Mouse (Mus musculus) kidney, postnatal 25 days (tissue): ENCODE data around the gene Fbxw9.
"Not testable (repeated sequence)": the region's sequence is repeated elsewhere in the genome, so short reads cannot be mapped to it uniquely, and the experiment has no call there.

ENCODE experiments used
- DNase-seq, 2 experiments: peaks; one replicate each; pipeline ENCODE4 v3.0.0; 2021; ENCODE audit warnings: mixed read lengths in 2 of 2

The Fbxw9 gene

DNA sequence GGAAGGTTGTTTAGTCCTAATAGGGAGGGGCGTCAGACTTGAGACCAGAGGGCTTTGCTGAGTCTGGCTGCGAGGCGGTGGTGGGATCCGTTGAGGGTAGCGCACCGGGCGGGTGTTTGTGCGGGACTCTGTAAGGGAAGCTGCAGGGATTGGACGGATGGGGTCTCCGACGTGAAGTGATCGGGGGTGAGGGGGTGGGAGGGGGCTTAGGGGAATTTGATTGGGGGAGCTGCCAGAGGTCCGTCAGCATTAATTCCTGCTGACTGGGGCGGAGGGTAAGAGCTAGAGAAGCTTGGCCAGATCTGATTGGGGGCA, 22.5 kb upstream of the Fbxw9 start:
- no peak for DNase-seq

DNA sequence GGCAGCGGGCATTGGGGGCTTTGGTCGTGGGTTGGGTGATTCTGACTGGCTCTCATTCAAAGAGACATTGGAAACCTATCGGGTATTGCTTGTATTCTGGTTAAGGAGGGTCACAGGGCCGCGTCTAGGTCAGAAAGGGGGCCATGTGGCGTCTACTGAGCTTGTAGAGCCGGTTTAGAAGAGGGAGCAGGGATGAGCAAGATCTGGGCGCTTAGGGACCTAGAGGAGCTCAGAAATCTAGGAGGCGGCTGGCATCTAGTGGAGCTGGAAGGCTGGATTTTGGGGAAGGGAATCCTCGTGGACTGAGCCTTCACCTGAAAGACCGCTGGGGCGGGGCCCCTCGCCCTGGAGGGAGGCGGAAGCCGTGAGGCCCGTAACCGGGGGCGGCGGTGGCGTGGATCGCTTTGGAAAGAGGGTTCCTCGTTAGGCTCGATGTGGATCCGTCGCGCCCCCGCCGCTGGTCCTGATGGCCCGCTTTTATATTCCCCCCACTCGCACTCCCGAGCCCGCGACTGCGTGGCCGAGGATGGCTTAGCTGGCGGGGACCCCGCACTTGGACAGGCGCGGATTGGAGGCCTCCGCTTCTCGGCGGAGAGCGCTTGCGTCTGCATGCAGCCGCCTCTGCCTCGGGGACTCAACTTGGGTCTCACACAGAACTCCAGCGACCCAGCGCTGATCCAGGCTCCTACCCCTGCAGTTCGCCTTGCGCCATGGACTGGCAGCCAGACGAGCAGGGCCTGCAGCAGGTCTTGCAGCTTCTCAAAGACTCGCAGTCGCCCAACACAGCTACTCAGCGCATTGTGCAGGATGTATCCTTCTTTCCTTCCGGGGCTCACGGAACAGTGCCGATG, 21.9 kb upstream of the Fbxw9 start:
- peak; percentile 28 to 66 for DNase-seq

GRCm38 (mm10) chr8:85043619-85044018, 16.2 kb upstream of the Fbxw9 start:
- DNase-seq, result no peak

GRCm38 (mm10) chr8:85057367-85057766, 2.5 kb upstream of the Fbxw9 start:
- no peak for DNase-seq

DNA sequence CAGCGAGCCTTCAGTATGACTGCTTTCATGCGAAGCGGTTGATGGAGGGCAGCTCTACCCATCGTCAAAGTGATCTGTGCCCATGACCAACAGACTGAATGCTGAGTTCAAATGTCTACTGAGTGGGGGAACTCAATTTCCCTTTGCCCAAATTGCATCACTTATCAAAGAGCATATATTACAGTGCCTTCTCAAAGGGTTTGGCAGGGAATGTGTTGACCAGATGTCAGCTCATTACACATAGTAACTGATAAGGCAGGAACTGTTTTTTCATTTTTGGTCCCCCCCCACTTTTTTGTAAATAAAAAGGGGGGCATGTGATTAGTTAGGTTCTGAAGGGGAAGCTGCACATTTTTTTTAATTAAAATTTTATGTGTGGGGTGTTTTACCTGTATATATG, 2.7 kb downstream of the Fbxw9 start:
- DNase-seq, result no peak

- DNase-seq, result peak; percentile 85 to 92
Observed at GRCm38 (mm10) chr8:85065213-85065612, 5.4 kb downstream of the Fbxw9 start.

DNA sequence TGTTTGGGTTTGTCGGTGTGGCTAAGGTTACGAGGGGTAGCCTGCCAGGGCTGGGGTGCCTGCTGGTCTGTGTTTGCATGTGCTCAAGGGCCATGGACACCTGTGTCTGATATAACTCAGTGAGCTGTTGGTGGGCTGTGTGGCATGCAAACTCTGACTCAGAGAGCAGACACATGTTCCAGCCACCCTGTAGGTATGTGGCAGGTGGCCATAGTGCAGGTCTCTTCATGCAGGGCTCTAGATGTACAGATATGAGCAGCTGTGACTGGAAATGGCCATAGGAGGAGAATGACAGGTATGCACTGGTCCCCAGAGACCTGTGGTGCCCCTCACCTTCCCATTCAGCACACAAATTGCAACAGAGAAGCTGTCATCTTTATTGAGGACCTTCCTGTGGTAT, 7.3 kb downstream of the Fbxw9 start:
- DNase-seq, result no peak

- DNase-seq, result no peak
Observed at GRCm38 (mm10) chr8:85067982-85068381, 8.1 kb downstream of the Fbxw9 start, which contains the start of gene Gm5741. TSS of gene Gm5741 (minus strand) at chr8:85067982.

- peak in 1 of 2 experiments; percentile 46 for DNase-seq
Observed at GRCm38 (mm10) chr8:85071041-85071440, 11.2 kb downstream of the Fbxw9 start.

GRCm38 (mm10) chr8:85071514-85072281, 11.8 kb downstream of the Fbxw9 start, which contains the start of gene Dhps:
TSS of gene Dhps (plus strand) at chr8:85071757.
- DNase-seq, result peak; percentile 94 to 95

DNA sequence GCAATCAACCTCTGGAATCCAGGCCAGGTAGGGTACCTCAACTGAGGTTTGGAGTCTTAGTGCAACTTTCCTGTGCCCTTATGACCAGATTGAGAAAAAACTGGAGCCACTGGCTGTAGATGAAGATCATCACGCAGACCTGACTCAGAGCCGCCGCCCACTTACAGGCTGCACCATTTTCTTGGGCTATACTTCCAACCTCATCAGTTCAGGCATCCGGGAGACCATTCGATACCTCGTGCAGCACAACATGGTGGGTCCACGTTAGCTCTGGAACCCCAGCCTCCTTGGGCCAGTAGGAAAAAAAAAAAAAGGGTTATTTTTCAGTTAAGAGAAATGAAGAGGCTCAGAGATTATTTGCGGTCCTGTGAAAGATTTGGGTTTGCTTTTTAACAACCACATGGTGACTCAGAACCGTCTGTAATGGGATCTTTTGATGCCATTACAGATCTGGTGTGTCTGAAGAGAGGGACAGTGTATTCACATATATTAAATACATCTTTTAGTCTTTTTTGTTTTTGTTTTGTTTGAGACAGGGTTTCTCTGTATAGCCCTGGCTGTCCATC, 12.6 kb downstream of the Fbxw9 start:
- no peak for DNase-seq

DNA sequence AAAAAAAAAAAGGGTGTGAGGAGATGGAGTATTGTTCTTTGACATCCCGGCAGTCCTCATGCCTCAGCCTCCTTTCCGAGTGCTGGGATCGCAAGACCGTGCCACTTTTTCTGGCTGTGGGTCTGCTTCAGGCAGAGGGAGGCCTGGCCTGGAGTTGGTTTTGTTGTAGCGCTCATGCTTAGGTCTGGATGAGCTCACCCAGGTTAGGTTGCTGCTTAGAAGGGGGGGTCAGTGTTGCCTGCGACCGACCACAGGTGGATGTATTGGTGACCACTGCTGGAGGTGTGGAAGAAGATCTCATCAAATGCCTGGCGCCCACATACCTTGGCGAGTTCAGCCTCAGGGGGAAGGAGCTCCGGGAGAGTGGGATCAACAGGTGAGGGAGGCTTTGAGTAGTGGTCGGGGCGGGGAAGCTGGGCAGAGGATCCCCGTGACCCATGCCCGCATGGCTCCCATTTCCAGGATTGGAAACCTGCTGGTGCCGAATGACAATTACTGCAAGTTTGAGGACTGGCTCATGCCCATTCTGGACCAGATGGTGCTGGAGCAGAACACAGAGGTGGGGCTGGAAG, 13.3 kb downstream of the Fbxw9 start:
- no peak for DNase-seq

GRCm38 (mm10) chr8:85074167-85074566, 14.3 kb downstream of the Fbxw9 start:
- no peak for DNase-seq

DNA sequence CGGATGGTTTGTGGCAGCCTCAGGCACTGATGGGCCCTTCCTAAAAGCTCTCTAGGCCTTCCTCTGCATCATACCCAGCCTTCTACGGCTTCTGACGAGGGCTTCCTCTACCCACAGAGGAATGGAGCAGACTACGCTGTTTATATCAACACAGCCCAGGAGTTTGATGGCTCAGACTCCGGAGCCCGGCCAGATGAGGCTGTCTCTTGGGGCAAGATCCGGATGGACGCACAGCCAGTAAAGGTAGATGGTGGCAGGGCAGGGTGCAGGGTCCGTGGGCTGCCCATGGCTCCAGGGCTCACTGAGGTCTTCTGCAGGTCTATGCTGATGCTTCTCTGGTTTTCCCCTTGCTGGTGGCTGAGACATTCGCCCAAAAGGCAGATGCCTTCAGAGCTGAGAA, 14.8 kb downstream of the Fbxw9 start:
- DNase-seq, result no peak

DNA sequence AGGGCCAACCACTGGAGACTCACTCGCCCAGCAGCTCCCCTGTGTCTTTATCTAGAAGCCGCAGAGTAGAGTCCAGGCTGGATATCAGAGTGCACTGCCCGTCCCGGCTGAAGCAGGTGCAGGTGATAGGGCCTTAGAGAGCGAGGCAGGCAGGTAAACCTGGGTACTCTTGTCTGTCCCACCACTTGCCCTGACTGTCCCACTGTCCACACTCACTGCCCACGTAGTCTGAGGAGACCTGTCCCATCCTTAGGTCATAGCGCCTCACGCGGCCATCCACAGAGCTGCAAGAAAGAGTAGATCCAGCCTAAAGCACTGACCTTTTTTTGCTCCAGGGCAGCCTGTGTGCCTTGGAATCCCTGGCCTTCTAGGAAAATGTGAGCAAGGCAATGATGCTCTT, 16.1 kb downstream of the Fbxw9 start:
- peak; percentile 75 to 79 for DNase-seq

GRCm38 (mm10) chr8:85076993-85077392, 17.1 kb downstream of the Fbxw9 start:
- DNase-seq, result peak; percentile 81 to 86

- DNase-seq, result no peak
Observed at GRCm38 (mm10) chr8:85080214-85080531, 20.3 kb downstream of the Fbxw9 start.

DNA sequence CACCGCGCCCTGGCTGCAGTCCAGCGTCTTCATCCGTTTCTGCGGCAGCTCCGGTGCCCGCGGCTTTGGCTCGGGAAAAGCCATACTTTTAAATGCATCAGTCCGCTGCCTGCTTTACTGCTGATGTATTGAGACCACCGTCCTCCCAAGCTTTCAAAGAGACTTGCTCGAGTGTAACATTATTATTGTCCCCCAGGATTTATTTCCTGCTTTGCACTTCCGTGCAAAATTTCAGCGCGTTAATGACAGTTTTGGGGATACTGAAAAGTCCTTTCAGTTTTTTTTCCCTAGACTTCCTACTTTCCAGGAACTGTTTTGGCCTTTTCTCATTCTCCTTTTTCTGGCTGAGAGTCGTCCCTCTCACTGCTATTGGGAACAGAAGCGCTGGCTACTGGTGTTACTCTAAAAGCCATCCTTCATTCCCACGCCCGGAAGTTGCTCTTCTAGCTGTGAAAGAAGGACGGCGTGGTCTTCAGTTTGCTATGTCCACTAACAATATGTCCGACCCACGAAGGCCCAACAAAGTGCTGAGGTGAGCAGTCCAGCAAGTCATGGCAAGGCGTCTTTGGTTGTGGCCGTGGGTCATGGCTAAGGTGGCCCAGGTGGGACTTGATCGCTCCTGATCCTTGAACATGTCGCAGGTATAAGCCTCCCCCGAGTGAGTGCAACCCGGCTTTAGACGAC, 20.8 kb downstream of the Fbxw9 start, which contains the start of gene Wdr83os:
TSS of gene Wdr83os (plus strand) at position 209 of the 684 bp plus-strand sequence.
- DNase-seq, result peak; percentile 64

- peak; percentile 24 to 68 for DNase-seq
Observed at GRCm38 (mm10) chr8:85081216-85081555, 21.3 kb downstream of the Fbxw9 start, which contains the start of gene Wdr83. TSS of gene Wdr83 (minus strand) at chr8:85081306.

GRCm38 (mm10) chr8:85082169-85082568, 22.3 kb downstream of the Fbxw9 start:
- not testable (repeated sequence) for DNase-seq

- DNase-seq, result peak; percentile 95 to 97
Observed at GRCm38 (mm10) chr8:85083108-85083813, 23.4 kb downstream of the Fbxw9 start, which contains the start of gene Man2b1. TSS of gene Man2b1 (plus strand) at chr8:85083270.

- no peak for DNase-seq
Observed at GRCm38 (mm10) chr8:85084633-85085032, 24.8 kb downstream of the Fbxw9 start.
